Mouse (Mus musculus) lung, embryonic 14.5 days (tissue): ENCODE measurements around the gene Slc7a9. TPM values are rescaled to one million over a fixed set of nuclear protein-coding genes. Genes with fewer than 3 reads are reported as not detected.
A peak's percentile ranks its signal among the peaks of the same experiment; 100 is the strongest.

Experiments
- ATAC-seq: fragments of 200-750 bp; cut with Nextera tagmentation; 2 replicates; pipeline ENCODE4 v1.8.0; 2017; ENCODE audit warnings: mild to moderate bottlenecking, moderate TSS enrichment, moderate library complexity; ENCODE audit not compliant: insufficient read depth
- DNase-seq: peaks from one replicate; pipeline ENCODE4 v3.0.0-alpha.2; 2015
- H3K27ac ChIP-seq: fragments of 300-500 bp; sonication (generic); 2 replicates; pipeline ENCODE4 v1.5.1; 2014; ENCODE audit warnings: low read depth, mild to moderate bottlenecking, moderate library complexity
- H3K27me3 ChIP-seq: fragments of 300-500 bp; sonication (generic); 2 replicates; pipeline ENCODE4 v1.6.1; 2014; ENCODE audit warnings: low read length, control low read depth; ENCODE audit not compliant: insufficient read depth
- H3K36me3 ChIP-seq: fragments of 300-500 bp; sonication (generic); 2 replicates; pipeline ENCODE4 v1.6.1; 2014; ENCODE audit warnings: control low read depth; ENCODE audit not compliant: insufficient read depth
- H3K4me1 ChIP-seq: fragments of 300-500 bp; sonication (generic); 2 replicates; pipeline ENCODE4 v1.6.1; 2014; ENCODE audit warnings: antibody characterized with exemption, control low read depth; ENCODE audit not compliant: insufficient read depth
- H3K4me2 ChIP-seq: fragments of 300-500 bp; sonication (generic); 2 replicates; pipeline ENCODE4 v1.6.1; 2014; ENCODE audit warnings: mild to moderate bottlenecking
- H3K4me3 ChIP-seq: fragments of 300-500 bp; sonication (generic); 2 replicates; pipeline ENCODE4 v1.5.1; 2014; ENCODE audit warnings: low read depth, low read length
- H3K9ac ChIP-seq: fragments of 300-500 bp; sonication (generic); 2 replicates; pipeline ENCODE4 v1.6.1; 2014
- H3K9me3 ChIP-seq: fragments of 300-500 bp; sonication (generic); 2 replicates; pipeline ENCODE4 v1.6.1; 2016; ENCODE audit warnings: low read depth, low read length, control low read depth
- CTCF ChIP-seq: IDR thresholded peaks from 2 replicates; pipeline ENCODE4 v1.5.1; 2016; ENCODE audit warnings: antibody characterized with exemption, low read depth
- WGBS: fragments of 180-500 bp; shearing (Covaris S2); extraction: QIAGEN DNeasy Blood & Tissue Kit; methylation state at CpG from one replicate; pipeline ENCODE4 v1.1.7; 2014; 5-methylcytosine and 5-hydroxymethylcytosine counted together
- polyA plus RNA-seq: library from polyadenylated mRNA; unstranded; fragments of >200 nt; fragmentation: Nextera tagmentation; extraction: Ambion mirVana; gene quantifications from 2 replicates; pipeline ENCODE4 v1.2.1, GENCODE M21; 2014

The Slc7a9 gene
- polyA plus RNA-seq, 1 experiment from 2014 or later, result 0.67 TPM

DNA sequence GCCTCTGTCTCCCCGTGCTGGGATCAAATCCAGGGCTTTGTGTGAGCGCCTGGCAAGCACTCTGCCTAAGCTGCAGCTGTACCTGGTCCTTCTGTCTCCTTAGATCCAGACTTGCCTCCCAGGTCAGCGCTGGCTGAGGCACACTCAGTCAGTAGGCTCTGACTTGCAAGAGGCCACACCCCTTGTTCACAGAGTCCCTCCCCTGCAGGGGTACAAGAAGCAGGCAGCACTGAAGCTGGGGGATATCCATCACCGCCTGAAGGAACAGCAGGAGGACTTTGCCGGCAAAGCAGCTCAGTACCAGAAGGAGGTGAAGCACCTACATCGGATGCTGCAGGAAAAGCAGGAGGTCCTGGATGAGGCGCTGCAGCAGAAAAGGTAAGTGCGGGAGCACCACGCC, 13.3 kb upstream of the Slc7a9 start:
- no peak overlapping the region for H3K9ac ChIP-seq
- no peak for DNase-seq
- H3K27ac ChIP-seq, result no peak overlapping the region
- no peaks in the 10 kb centered on the region for H3K4me1 ChIP-seq
- H3K36me3 ChIP-seq, result peaks cover 89% of the 10 kb centered on the region
- no peak overlapping the region for H3K4me2 ChIP-seq
- H3K9me3 ChIP-seq, result no peaks in the 10 kb centered on the region
- TF ChIP-seq CTCF, result no peak
- ATAC-seq, result no peak
- 83% methylated on average over 9 of the region's 9 CpGs for WGBS
- no peaks in the 10 kb centered on the region for H3K27me3 ChIP-seq
- H3K4me3 ChIP-seq, result no peak overlapping the region

GRCm38 (mm10) chr7:35447501-35447900, 1.1 kb upstream of the Slc7a9 start:
- Histone ChIP-seq H3K4me3 (no peak overlapping the region), H3K9me3 (no peaks in the 10 kb centered on the region), H3K9ac (no peak overlapping the region), H3K4me1 (no peaks in the 10 kb centered on the region), H3K4me2 (no peak overlapping the region), H3K27me3 (no peaks in the 10 kb centered on the region), H3K36me3 (no peaks in the 10 kb centered on the region), H3K27ac (0 out of 2 replicates have a peak overlapping the region, but pooled peaks have one; percentile 6)
- 25% methylated on average over 4 of the region's 4 CpGs for WGBS
- no peak for ATAC-seq
- no peak for DNase-seq
- TF ChIP-seq CTCF, result no peak

DNA sequence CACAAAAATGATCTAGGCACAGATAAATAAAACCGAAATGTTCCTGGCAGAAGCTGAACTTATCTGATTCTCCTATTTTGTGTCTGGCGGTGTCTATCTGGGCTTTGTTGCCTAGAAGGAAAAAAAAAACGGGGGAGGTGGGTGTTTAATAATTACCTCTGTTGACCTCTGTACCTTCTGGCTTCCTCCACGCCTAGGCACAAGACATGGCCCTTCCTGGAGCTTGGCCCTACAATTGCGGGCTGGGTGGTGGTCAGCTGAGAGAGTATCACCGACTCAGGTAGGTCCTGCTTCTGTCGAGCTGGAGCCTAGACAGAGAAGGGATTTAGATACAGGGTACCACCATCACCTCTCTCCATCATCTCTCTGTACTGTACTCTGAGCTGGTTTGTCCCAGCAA, 271 bp downstream of the Slc7a9 start:
- Histone ChIP-seq H3K4me1 (no peaks in the 10 kb centered on the region), H3K4me2 (no peak overlapping the region), H3K9ac (no peak overlapping the region), H3K27me3 (no peaks in the 10 kb centered on the region), H3K36me3 (no peaks in the 10 kb centered on the region), H3K27ac (no peak overlapping the region), H3K9me3 (no peaks in the 10 kb centered on the region), H3K4me3 (no peak overlapping the region)
- no peak for ATAC-seq
- WGBS, result 55% methylated on average over 7 of the region's 7 CpGs
- no peak for DNase-seq
- no peak for TF ChIP-seq CTCF

DNA sequence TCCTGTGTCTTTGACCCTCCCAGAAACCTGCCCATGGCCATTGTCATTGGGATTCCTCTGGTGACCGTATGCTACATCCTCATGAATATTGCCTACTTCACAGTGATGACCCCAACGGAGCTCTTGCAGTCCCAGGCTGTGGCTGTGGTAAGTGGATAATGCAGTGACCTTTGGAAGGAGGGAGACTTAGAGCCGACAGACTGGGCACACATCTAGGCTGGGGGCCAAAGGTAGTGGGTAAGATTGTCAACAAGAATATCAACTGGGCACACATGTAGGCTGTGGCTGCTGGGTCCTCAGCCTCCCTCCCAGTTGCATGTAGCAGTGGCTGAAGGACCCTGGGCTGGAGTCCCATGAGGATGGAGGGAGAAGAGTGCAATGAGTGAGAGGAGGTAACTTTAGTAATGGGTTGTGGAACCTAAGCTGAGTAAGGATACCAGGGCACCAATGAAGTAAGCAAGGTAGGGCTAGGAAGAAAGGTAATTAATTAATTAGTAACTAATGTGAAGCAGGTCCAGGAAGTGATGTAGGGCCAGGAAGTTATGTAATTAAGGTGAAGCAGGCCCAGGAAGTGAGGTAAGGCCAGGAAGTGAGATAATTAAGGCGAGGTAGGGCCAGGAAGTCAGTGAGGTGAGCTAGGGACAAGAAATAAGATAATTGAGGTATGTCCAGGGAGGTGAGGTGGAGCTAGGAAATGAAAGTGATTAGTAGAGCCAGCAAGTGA, 7.7 kb downstream of the Slc7a9 start:
- DNase-seq (no peak), ATAC-seq (no peak)
- Histone ChIP-seq H3K27ac (no peak overlapping the region), H3K4me1 (no peaks in the 10 kb centered on the region), H3K4me2 (no peak overlapping the region), H3K9ac (no peak overlapping the region), H3K36me3 (no peaks in the 10 kb centered on the region), H3K4me3 (no peak overlapping the region), H3K27me3 (no peaks in the 10 kb centered on the region), H3K9me3 (no peaks in the 10 kb centered on the region)
- TF ChIP-seq CTCF, result no peak
- 83% methylated on average over 4 of the region's 4 CpGs for WGBS

DNA sequence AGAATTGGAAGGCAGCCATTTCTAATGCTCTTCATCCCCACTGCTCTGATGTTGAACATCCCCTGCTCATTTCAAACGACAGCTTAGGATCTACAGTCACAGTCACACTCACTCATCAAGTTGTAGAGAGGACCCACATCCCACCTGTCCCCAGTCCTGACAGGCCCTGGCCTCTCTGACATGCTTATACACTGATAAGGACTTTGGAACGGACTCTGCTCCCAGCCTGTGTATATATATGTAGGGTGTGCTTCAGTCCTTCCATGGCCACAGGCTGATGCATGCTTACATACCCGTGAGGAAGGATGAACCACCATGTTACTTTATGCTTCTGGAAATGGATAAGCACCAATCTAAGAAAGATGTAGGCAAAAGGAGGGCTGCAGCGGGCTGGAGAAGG, 12.4 kb downstream of the Slc7a9 start:
- WGBS, result 69% methylated on average over 4 of the region's 4 CpGs
- H3K36me3 ChIP-seq, result no peaks in the 10 kb centered on the region
- H3K9ac ChIP-seq, result no peak overlapping the region
- TF ChIP-seq CTCF, result no peak
- no peak overlapping the region for H3K4me2 ChIP-seq
- H3K4me3 ChIP-seq, result no peak overlapping the region
- ATAC-seq (no peak), DNase-seq (no peak)
- no peaks in the 10 kb centered on the region for H3K27me3 ChIP-seq
- H3K27ac ChIP-seq, result no peak overlapping the region
- no peaks in the 10 kb centered on the region for H3K4me1 ChIP-seq
- H3K9me3 ChIP-seq, result no peaks in the 10 kb centered on the region

GRCm38 (mm10) chr7:35465027-35465426, 16.4 kb downstream of the Slc7a9 start:
- TF ChIP-seq CTCF, result no peak
- H3K4me2 ChIP-seq, result no peak overlapping the region
- no peaks in the 10 kb centered on the region for H3K9me3 ChIP-seq
- H3K9ac ChIP-seq, result no peak overlapping the region
- H3K27ac ChIP-seq, result no peak overlapping the region
- ATAC-seq (no peak), DNase-seq (no peak)
- H3K36me3 ChIP-seq, result no peaks in the 10 kb centered on the region
- no peak overlapping the region for H3K4me3 ChIP-seq
- no peaks in the 10 kb centered on the region for H3K4me1 ChIP-seq
- no peaks in the 10 kb centered on the region for H3K27me3 ChIP-seq
- 88% methylated on average over 4 of the region's 5 CpGs for WGBS

- no peak for TF ChIP-seq CTCF
- no peak for ATAC-seq
- no peak overlapping the region for H3K4me3 ChIP-seq
- no peaks in the 10 kb centered on the region for H3K36me3 ChIP-seq
- H3K27ac ChIP-seq, result no peak overlapping the region
- H3K9me3 ChIP-seq, result no peaks in the 10 kb centered on the region
- H3K9ac ChIP-seq, result no peak overlapping the region
- no peaks in the 10 kb centered on the region for H3K4me1 ChIP-seq
- no peak for DNase-seq
- 59% methylated on average over 2 of the region's 2 CpGs for WGBS
- no peak overlapping the region for H3K4me2 ChIP-seq
- no peaks in the 10 kb centered on the region for H3K27me3 ChIP-seq
Measured at GRCm38 (mm10) chr7:35467856-35468255, 19.3 kb downstream of the Slc7a9 start.
